Mouse (Mus musculus) left cerebral cortex, adult 2 months (tissue): ENCODE data around the gene Agap3. TPM values are rescaled to one million over a fixed set of nuclear protein-coding genes. Genes with fewer than 3 reads are reported as not detected.
A peak's percentile ranks its signal among the peaks of the same experiment; 100 is the strongest.

Experiments
- DNase-seq, 2 experiments: peaks; one replicate each; pipeline ENCODE4 v3.0.0; 2021 to 2022; ENCODE audit warnings: low spot score in 2 of 2, mixed read lengths in 1 of 2; ENCODE audit errors: extremely low spot score in 1 of 2
- H3K27ac ChIP-seq: fragments of 200-600 bp; 2 replicates; pipeline ENCODE4 v1.8.1; 2022
- H3K4me3 ChIP-seq: fragments of 200-600 bp; 2 replicates; pipeline ENCODE4 v1.8.1; 2022
- CTCF ChIP-seq: fragments of 200-600 bp; IDR thresholded peaks from 2 replicates; pipeline ENCODE4 v1.8.1; 2022; ENCODE audit warnings: antibody characterized with exemption, mild to moderate bottlenecking, moderate library complexity
- intact Hi-C: fragments of 180-260 bp; cut with DNase I; formaldehyde crosslinking; loops from one replicate; pipeline ENCODE4 v1.15.1; 2025
- total RNA-seq, 2 experiments: library from RNA; stranded (reverse); gene quantifications; 2 replicates each; pipeline ENCODE4 v1.2.3; 2021

The Agap3 gene
- total RNA-seq, 2 experiments from 2014 or later = 527 to 560 TPM

GRCm38 (mm10) chr5:24423129-24424003 lies 28.6 kb upstream of the Agap3 start, which contains the start of the genes Cdk5 and Slc4a2:
Cdk5 (minus strand) TSS chr5:24423530.
Slc4a2 (plus strand) TSS chr5:24423837.
- no peak; the same call in none of the 2 replicates for TF ChIP-seq CTCF
- Histone ChIP-seq H3K27ac (peak within 1 kb of the TSS; percentile 93), H3K4me3 (peak within 1 kb of the TSS; percentile 74)
- DNase-seq = peak; percentile 98 to 99
- intact Hi-C loops = loop anchor here (1.0 to 2.0 kb wide), 4 partner anchors 21 to 47 kb away; partner anchors contain the start of genes Agap3 and Fastk

GRCm38 (mm10) chr5:24424004-24424781 lies 27.8 kb upstream of the Agap3 start:
- Histone ChIP-seq H3K4me3 (peak overlapping the region; percentile 74), H3K27ac (peak overlapping the region; percentile 93)
- intact Hi-C loops = loop anchor here (2.0 kb wide), 3 partner anchors 21 to 47 kb away; partner anchors contain the start of gene Fastk
- DNase-seq = no peak
- no peak for TF ChIP-seq CTCF

- Histone ChIP-seq H3K27ac (peak overlapping the region; percentile 93), H3K4me3 (peak overlapping the region; percentile 74)
- TF ChIP-seq CTCF = no peak
- intact Hi-C loops = loop anchor here (2.0 kb wide), 3 partner anchors 20 to 46 kb away; partner anchors contain the start of gene Fastk
- DNase-seq = peak; percentile 77 to 81
Observed at GRCm38 (mm10) chr5:24424861-24425411, 27.0 kb upstream of the Agap3 start.

- no peak for DNase-seq
- no peak overlapping the region; the same call in 1 of the 2 replicates for H3K27ac ChIP-seq
- intact Hi-C loops = loop anchor here (2.0 kb wide), 3 partner anchors 19 to 45 kb away; partner anchors contain the start of gene Fastk
Observed at GRCm38 (mm10) chr5:24425421-24426036, 26.4 kb upstream of the Agap3 start.

GRCm38 (mm10) chr5:24426037-24426432 lies 25.9 kb upstream of the Agap3 start:
- TF ChIP-seq CTCF = no peak
- Histone ChIP-seq H3K4me3 (peak overlapping the region; percentile 74), H3K27ac (no peak overlapping the region)
- intact Hi-C loops = no loop called here
- no peak for DNase-seq

More at GRCm38 (mm10) chr5:24425421-24426036, 26.4 kb upstream of the Agap3 start:
- no peak; the same call in none of the 2 replicates for TF ChIP-seq CTCF
- H3K4me3 ChIP-seq = peak overlapping the region; percentile 74

GRCm38 (mm10) chr5:24426556-24427284 lies 25.3 kb upstream of the Agap3 start:
- no peak for DNase-seq

GRCm38 (mm10) chr5:24427285-24427633 lies 24.7 kb upstream of the Agap3 start:
- intact Hi-C loops = no loop called here
- H3K27ac ChIP-seq = no peak overlapping the region
- no peak overlapping the region for H3K4me3 ChIP-seq
- no peak for TF ChIP-seq CTCF
- DNase-seq = no peak

More at GRCm38 (mm10) chr5:24426556-24427284, 25.3 kb upstream of the Agap3 start:
- Histone ChIP-seq H3K27ac (no peak overlapping the region), H3K4me3 (no peak overlapping the region)
- no peak for TF ChIP-seq CTCF
- intact Hi-C loops = no loop called here

GRCm38 (mm10) chr5:24427981-24428402 lies 24.0 kb upstream of the Agap3 start:
- no peak for TF ChIP-seq CTCF
- intact Hi-C loops = no loop called here
- H3K4me3 ChIP-seq = peak overlapping the region; percentile 14; the same call in 1 of the 2 replicates
- no peak for DNase-seq
- H3K27ac ChIP-seq = peak overlapping the region; percentile 48; the same call in 1 of the 2 replicates

- Histone ChIP-seq H3K4me3 (no peak overlapping the region), H3K27ac (no peak overlapping the region)
- intact Hi-C loops = no loop called here
- no peak for TF ChIP-seq CTCF
- no peak for DNase-seq
Observed at GRCm38 (mm10) chr5:24428596-24428995, 23.4 kb upstream of the Agap3 start.

- no peak for TF ChIP-seq CTCF
Observed at GRCm38 (mm10) chr5:24433993-24434392, 18.0 kb upstream of the Agap3 start.

More at GRCm38 (mm10) chr5:24433993-24434392, 18.0 kb upstream of the Agap3 start:
- Histone ChIP-seq H3K4me3 (no peak overlapping the region), H3K27ac (no peak overlapping the region)
- intact Hi-C loops = no loop called here
- DNase-seq = no peak
